Mouse (Mus musculus) olfactory bulb, adult 2 months (tissue): Measurements from ENCODE around the gene Ccdc136.

Experiments
- CTCF ChIP-seq: fragments of 200-500 bp; IDR thresholded peaks from 2 replicates; pipeline ENCODE4 v1.5.1; 2012; ENCODE audit warnings: low read depth, mild to moderate bottlenecking, low read length, moderate library complexity; ENCODE audit not compliant: insufficient read depth
- POLR2A ChIP-seq: fragments of 200-500 bp; IDR thresholded peaks from 2 replicates; pipeline ENCODE4 v1.6.1; 2012; ENCODE audit warnings: mild to moderate bottlenecking, low read depth, low read length, moderate library complexity; ENCODE audit not compliant: insufficient read depth

DNA sequence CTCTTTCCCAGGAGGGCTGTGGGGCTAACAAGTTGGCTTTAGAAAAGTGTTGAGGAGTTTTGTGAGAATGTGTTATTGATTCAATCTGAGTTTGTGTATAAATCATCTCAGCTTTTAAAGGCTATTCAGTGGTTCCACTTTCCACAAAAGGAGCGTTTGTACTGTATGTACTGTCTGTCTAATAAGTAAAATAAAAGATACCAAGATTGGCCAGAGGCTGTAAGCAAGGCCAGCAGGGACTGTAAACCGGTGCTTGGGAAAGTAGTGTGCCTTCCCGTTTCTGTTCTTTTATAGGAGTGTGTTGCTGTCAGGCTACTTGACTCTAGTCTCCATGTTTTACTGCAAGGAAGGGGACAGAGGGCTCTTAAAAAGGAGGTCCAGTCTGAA lies 33.0 kb upstream of the Ccdc136 start:
- TF ChIP-seq CTCF (no peak), POLR2A (no peak)
